Mouse (Mus musculus) embryonic facial prominence, embryonic 10.5 days (tissue): ENCODE data around the gene Sidt2. TPM values are rescaled to one million over a fixed set of nuclear protein-coding genes. Genes with fewer than 3 reads are reported as not detected.

Experiments used
- DNase-seq: peaks from one replicate; pipeline ENCODE4 v3.0.0-alpha.2; 2017; ENCODE audit warnings: low spot score
- H3K27ac ChIP-seq: fragments of 300-500 bp; sonication (generic); replicated peaks from 2 replicates; pipeline ENCODE4 v1.5.1; 2016; ENCODE audit warnings: mild to moderate bottlenecking
- H3K27me3 ChIP-seq: fragments of 300-500 bp; sonication (generic); replicated peaks from 2 replicates; pipeline ENCODE4 v1.6.1; 2016; ENCODE audit warnings: low read depth, mild to moderate bottlenecking; ENCODE audit not compliant: poor library complexity, severe bottlenecking
- H3K36me3 ChIP-seq: fragments of 300-500 bp; sonication (generic); replicated peaks from 2 replicates; pipeline ENCODE4 v1.6.1; 2016; ENCODE audit warnings: mild to moderate bottlenecking, moderate library complexity
- H3K4me1 ChIP-seq: fragments of 300-500 bp; sonication (generic); 2 replicates; pipeline ENCODE4 v1.6.1; 2016
- H3K4me3 ChIP-seq: fragments of 300-500 bp; sonication (generic); 2 replicates; pipeline ENCODE4 v1.5.1; 2016; ENCODE audit warnings: mild to moderate bottlenecking, moderate library complexity
- H3K9me3 ChIP-seq: fragments of 300-500 bp; sonication (generic); 2 replicates; pipeline ENCODE4 v1.6.1; 2016; ENCODE audit warnings: mild to moderate bottlenecking
- WGBS: fragments of 180-500 bp; shearing (Covaris S2); methylation state at CpG from one replicate; pipeline ENCODE4 v1.1.7; 2016; 5-methylcytosine and 5-hydroxymethylcytosine counted together
- polyA plus RNA-seq: library from polyadenylated mRNA; unstranded; fragments of >200 nt; fragmentation: Nextera tagmentation; extraction: Ambion mirVana; gene quantifications from 2 replicates; pipeline ENCODE4 v1.2.1, GENCODE M21; 2016

The Sidt2 gene
- polyA plus RNA-seq, 1 experiment from 2014 or later, result 27.4 TPM

- H3K4me3 ChIP-seq, result no peak overlapping the region
- no peak for DNase-seq
- no peaks in the 10 kb centered on the region for H3K27me3 ChIP-seq
- no peak overlapping the region for H3K27ac ChIP-seq
- H3K9me3 ChIP-seq, result no peaks in the 10 kb centered on the region
- WGBS, result 86% methylated on average over 13 of the region's 13 CpGs
- H3K4me1 ChIP-seq, result no peaks in the 10 kb centered on the region
- H3K36me3 ChIP-seq, result peaks cover 92% of the 10 kb centered on the region
Observed at GRCm38 (mm10) chr9:45944506-45945400, 10.3 kb downstream of the Sidt2 start.

DNA sequence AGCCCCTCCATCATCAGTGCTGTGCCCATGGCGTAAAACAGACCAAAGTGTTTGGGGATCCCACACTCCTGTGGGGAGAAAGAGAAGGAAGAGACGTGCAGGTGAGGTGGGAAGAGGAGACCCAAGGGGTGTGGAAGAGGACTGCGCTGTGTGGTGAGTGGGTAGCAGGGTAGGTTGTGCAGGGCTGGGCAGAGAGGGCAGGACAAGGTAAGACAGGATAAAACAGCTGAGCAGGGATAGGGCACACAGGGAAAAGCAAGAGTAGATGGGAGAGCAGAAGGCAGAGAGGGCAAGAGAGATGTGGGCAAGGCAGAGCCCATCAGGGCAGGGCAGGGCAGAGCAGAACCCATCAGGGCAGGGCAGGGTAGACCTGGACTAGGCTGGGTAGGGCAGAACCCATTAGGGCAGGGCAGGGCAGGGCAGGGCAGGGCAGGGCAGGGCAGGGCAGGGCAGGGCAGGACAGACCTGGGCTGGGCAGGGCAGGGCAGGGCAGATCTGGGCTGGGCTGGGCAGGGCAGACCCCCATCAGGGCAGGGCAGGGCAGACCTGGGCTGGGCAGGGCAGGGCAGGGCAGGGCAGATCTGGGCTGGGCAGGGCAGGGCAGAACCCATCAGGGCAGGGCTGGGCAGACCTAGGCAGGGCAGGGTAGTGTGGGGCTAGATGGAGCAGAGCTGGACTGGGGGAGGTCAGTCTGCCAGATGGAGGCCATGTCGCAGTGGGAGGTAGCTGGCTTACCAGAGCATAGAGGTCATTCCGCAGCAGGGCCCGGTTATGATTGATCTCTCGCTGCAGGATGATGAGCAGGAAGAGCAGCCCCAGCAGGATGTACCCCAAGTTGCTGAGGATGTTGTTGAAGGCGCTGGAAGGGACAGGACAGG lies 11.2 kb downstream of the Sidt2 start:
- H3K4me3 ChIP-seq, result no peak overlapping the region
- DNase-seq, result no peak
- WGBS, result 88% methylated on average over 8 of the region's 8 CpGs
- peaks cover 91% of the 10 kb centered on the region for H3K36me3 ChIP-seq
- no peaks in the 10 kb centered on the region for H3K27me3 ChIP-seq
- H3K4me1 ChIP-seq, result no peaks in the 10 kb centered on the region
- H3K9me3 ChIP-seq, result no peaks in the 10 kb centered on the region
- H3K27ac ChIP-seq, result no peak overlapping the region

GRCm38 (mm10) chr9:45942916-45943315 lies 12.1 kb downstream of the Sidt2 start:
- Histone ChIP-seq H3K27me3 (no peaks in the 10 kb centered on the region), H3K36me3 (peaks cover 91% of the 10 kb centered on the region), H3K4me1 (no peaks in the 10 kb centered on the region), H3K27ac (no peak overlapping the region), H3K4me3 (no peak overlapping the region), H3K9me3 (no peaks in the 10 kb centered on the region)
- DNase-seq, result no peak
- 95% methylated on average over 8 of the region's 8 CpGs for WGBS

DNA sequence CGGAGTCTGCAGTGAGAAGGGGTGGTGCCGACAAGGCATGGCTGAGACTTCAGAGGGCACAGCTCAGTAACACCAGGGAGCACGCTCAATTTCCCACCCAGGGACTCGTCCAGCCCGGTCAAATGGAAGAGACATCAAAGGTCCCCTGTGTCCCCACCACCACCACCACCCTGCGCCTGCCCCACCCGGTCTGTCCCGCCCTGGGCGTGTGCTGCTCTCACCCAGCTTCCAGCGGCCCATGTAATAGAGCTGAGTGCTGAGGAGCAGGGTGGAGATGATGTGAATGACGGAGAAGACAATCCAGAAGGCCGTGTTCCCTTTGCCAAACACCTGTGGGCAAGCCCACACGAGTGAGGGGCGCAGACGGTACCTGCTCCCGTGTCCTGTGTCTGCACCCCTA lies 12.6 kb downstream of the Sidt2 start:
- Histone ChIP-seq H3K27ac (no peak overlapping the region), H3K36me3 (peaks cover 90% of the 10 kb centered on the region)
- 95% methylated on average over 16 of the region's 16 CpGs for WGBS

GRCm38 (mm10) chr9:45941329-45941888 lies 13.6 kb downstream of the Sidt2 start:
- Histone ChIP-seq H3K27me3 (peaks cover 4% of the 10 kb centered on the region; the same call in 1 of the 2 replicates), H3K36me3 (peaks cover 82% of the 10 kb centered on the region), H3K27ac (no peak overlapping the region), H3K4me1 (no peaks in the 10 kb centered on the region), H3K4me3 (no peak overlapping the region), H3K9me3 (no peaks in the 10 kb centered on the region)
- DNase-seq, result peak; percentile 37
- WGBS, result 58% methylated on average over 18 of the region's 18 CpGs

More for the DNA sequence above, 12.6 kb downstream of the Sidt2 start:
- no peaks in the 10 kb centered on the region for H3K27me3 ChIP-seq
- no peak for DNase-seq
- no peak overlapping the region for H3K4me3 ChIP-seq
- H3K4me1 ChIP-seq, result no peaks in the 10 kb centered on the region
- no peaks in the 10 kb centered on the region for H3K9me3 ChIP-seq

DNA sequence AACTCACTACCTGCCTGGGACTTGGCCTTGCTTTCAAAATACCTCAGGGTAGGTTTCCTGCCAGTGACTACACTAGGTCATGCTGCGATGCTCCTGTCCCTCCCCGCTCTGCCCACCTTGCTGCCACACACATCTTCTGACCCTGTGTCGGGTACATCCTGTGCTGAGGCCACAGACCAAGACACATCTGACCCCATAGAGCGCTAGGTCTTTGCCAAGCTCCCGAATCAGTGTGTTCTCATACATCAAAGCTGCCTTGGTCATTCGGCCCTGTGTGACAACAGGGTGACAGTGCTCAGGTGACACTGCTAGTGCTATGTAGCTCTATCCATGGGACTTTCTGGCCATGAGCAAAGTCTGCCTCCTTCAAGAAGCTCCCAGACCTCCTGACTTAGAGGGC lies 15.3 kb downstream of the Sidt2 start:
- Histone ChIP-seq H3K36me3 (peaks cover 65% of the 10 kb centered on the region), H3K27ac (no peak overlapping the region), H3K9me3 (no peaks in the 10 kb centered on the region), H3K27me3 (peaks cover 9% of the 10 kb centered on the region), H3K4me1 (peaks cover 11% of the 10 kb centered on the region), H3K4me3 (no peak overlapping the region)
- 94% methylated on average over 6 of the region's 6 CpGs for WGBS
- no peak for DNase-seq

GRCm38 (mm10) chr9:45938952-45939637 lies 16.0 kb downstream of the Sidt2 start:
- 84% methylated on average over 15 of the region's 15 CpGs for WGBS
- Histone ChIP-seq H3K27ac (no peak overlapping the region), H3K27me3 (peaks cover 9% of the 10 kb centered on the region), H3K4me3 (no peak overlapping the region), H3K4me1 (peaks cover 11% of the 10 kb centered on the region), H3K9me3 (no peaks in the 10 kb centered on the region), H3K36me3 (peaks cover 58% of the 10 kb centered on the region)
- no peak for DNase-seq

DNA sequence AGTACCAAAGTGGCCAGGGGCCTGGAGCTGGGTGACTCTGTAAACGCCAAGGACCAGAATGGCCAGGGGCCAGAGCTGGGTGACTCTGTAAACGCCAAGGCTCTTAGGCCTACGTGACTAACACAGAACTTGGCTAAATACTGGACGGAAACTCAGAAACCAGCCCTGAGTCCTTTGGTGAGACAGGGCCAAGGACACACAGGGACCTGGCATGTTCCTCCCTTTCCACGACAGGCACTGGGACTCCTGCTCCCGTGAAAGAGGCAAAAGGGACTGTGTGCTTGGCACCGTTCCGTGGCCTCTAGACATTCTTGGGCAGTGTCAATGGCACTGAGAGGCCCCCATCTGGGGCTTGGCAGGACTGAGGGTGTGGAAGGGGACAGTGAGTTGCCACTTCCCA lies 17.0 kb downstream of the Sidt2 start:
- peak overlapping the region; percentile 4; the same call in 1 of the 2 replicates for H3K4me3 ChIP-seq
- 89% methylated on average over 8 of the region's 8 CpGs for WGBS
- DNase-seq, result no peak
- peaks cover 9% of the 10 kb centered on the region for H3K27me3 ChIP-seq
- H3K36me3 ChIP-seq, result peaks cover 48% of the 10 kb centered on the region
- peaks cover 11% of the 10 kb centered on the region for H3K4me1 ChIP-seq
- H3K27ac ChIP-seq, result no peak overlapping the region
- no peaks in the 10 kb centered on the region for H3K9me3 ChIP-seq

DNA sequence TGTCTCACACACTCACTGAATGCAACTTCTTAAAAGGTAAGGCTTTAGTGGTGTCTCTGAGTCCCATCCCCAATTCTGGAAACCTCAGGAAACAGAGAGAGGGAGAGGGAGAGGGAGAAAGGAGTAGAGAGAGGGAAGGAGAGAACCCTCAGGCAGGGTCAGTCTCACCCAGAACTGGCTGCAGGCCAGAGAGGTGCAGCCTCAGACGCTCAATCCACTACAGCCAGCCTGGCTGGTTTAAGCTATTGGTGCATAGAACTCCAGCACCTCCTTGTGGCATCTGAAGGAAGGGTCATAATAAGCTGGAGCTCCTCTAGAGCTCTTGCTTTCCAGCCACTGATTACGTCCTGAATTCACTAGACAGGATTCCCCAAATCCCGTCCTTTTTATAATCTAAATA lies 18.2 kb downstream of the Sidt2 start:
- peaks cover 15% of the 10 kb centered on the region for H3K4me1 ChIP-seq
- peaks cover 9% of the 10 kb centered on the region for H3K27me3 ChIP-seq
- peak; percentile 63 for DNase-seq
- WGBS, result 27% methylated on average over 3 of the region's 3 CpGs
- H3K27ac ChIP-seq, result no peak overlapping the region
- peaks cover 41% of the 10 kb centered on the region for H3K36me3 ChIP-seq
- H3K4me3 ChIP-seq, result no peak overlapping the region
- no peaks in the 10 kb centered on the region for H3K9me3 ChIP-seq

DNA sequence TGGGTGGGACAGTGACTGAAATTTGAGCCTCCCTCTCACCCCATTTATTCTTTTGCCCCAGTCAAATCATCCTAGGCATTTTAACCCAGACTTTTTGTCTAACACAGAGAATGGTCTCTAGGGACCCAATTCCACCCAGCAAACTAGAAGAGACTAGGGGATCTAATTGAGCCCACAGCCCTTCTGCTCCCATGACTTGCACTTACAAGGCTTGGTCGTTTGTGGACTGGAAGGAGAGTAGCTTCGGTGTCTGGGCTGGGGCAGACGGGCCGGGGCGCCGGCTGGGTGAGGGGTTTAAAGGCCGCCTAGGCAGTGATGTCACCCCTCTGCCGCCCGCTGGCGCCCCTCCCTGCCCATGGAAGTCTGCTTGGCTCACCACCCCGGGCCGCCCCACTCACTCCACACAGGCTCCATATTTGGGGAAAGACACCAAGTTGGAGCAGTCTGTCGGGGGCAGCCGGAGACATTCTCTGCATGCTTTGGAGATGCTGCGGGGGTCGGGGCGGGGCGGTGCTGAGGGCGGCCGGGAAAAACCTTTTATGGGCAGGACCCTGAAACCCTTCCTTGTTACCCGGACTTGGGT lies 19.3 kb downstream of the Sidt2 start, which contains the start of gene Tagln:
Gene Tagln, minus strand, starts transcription at position 431 of the 583 bp plus-strand sequence.
- Histone ChIP-seq H3K27ac (peak within 1 kb of the TSS; percentile 26; the same call in 1 of the 2 replicates), H3K27me3 (peaks cover 9% of the 10 kb centered on the region), H3K4me1 (peaks cover 15% of the 10 kb centered on the region), H3K9me3 (no peaks in the 10 kb centered on the region), H3K36me3 (peaks cover 40% of the 10 kb centered on the region), H3K4me3 (peak within 1 kb of the TSS; percentile 43)
- 11% methylated on average over 21 of the region's 21 CpGs for WGBS
- DNase-seq, result peak; percentile 61

- Histone ChIP-seq H3K27me3 (peaks cover 9% of the 10 kb centered on the region), H3K9me3 (no peaks in the 10 kb centered on the region), H3K4me3 (no peak overlapping the region), H3K4me1 (peaks cover 15% of the 10 kb centered on the region), H3K36me3 (peaks cover 46% of the 10 kb centered on the region), H3K27ac (no peak overlapping the region)
- no peak for DNase-seq
- WGBS, result 79% methylated on average over 11 of the region's 11 CpGs
Observed at GRCm38 (mm10) chr9:45932571-45933415, 22.3 kb downstream of the Sidt2 start.
